Mouse (Mus musculus) kidney, embryonic 16.5 days (tissue): ENCODE measurements around the gene Plscr2. TPM values are rescaled to one million over a fixed set of nuclear protein-coding genes. Genes with fewer than 3 reads are reported as not detected.

ENCODE experiments used
- ATAC-seq: fragments of 200-750 bp; cut with Nextera tagmentation; 2 replicates; pipeline ENCODE4 v1.8.0; 2017; ENCODE audit warnings: moderate TSS enrichment; ENCODE audit not compliant: low FRiP score, low TSS enrichment
- H3K27ac ChIP-seq: fragments of 300-500 bp; sonication (generic); 2 replicates; pipeline ENCODE4 v1.5.1; 2014; ENCODE audit warnings: low read length
- H3K27me3 ChIP-seq: fragments of 300-500 bp; sonication (generic); 2 replicates; pipeline ENCODE4 v1.6.1; 2014; ENCODE audit warnings: low read length, control low read depth, mixed read lengths; ENCODE audit not compliant: insufficient read depth
- H3K36me3 ChIP-seq: fragments of 300-500 bp; sonication (generic); 2 replicates; pipeline ENCODE4 v1.6.1; 2014; ENCODE audit warnings: low read length, control low read depth, mixed read lengths; ENCODE audit not compliant: insufficient read depth
- H3K4me1 ChIP-seq: fragments of 300-500 bp; sonication (generic); 2 replicates; pipeline ENCODE4 v1.6.1; 2014; ENCODE audit warnings: low read length, control low read depth, mixed read lengths; ENCODE audit not compliant: insufficient read depth
- H3K4me2 ChIP-seq: fragments of 300-500 bp; sonication (generic); replicated peaks from 2 replicates; pipeline ENCODE4 v1.6.1; 2014; ENCODE audit warnings: low read depth, low read length
- H3K4me3 ChIP-seq: fragments of 300-500 bp; sonication (generic); 2 replicates; pipeline ENCODE4 v1.5.1; 2014; ENCODE audit warnings: mild to moderate bottlenecking, low read length
- H3K9ac ChIP-seq: fragments of 300-500 bp; sonication (generic); replicated peaks from 2 replicates; pipeline ENCODE4 v1.6.1; 2014; ENCODE audit warnings: low read length
- H3K9me3 ChIP-seq: fragments of 300-500 bp; sonication (generic); 2 replicates; pipeline ENCODE4 v1.6.1; 2016; ENCODE audit warnings: low read length, control low read depth
- WGBS: fragments of 180-500 bp; shearing (Covaris S2); extraction: QIAGEN DNeasy Blood & Tissue Kit; methylation state at CpG from one replicate; pipeline ENCODE4 v1.1.7; 2014; 5-methylcytosine and 5-hydroxymethylcytosine counted together
- polyA plus RNA-seq: library from polyadenylated mRNA; unstranded; fragments of >200 nt; fragmentation: Nextera tagmentation; extraction: Ambion mirVana; gene quantifications from 2 replicates; pipeline ENCODE4 v1.2.1, GENCODE M21; 2015

Plscr2 gene
- polyA plus RNA-seq, 1 experiment from 2014 or later = 47.8 TPM

GRCm38 (mm10) chr9:92272650-92273049 lies 2.8 kb upstream of the Plscr2 start:
- H3K9me3 ChIP-seq = peaks cover 4% of the 10 kb centered on the region
- WGBS = 77% methylated on average over 4 of the region's 4 CpGs
- H3K27me3 ChIP-seq = no peaks in the 10 kb centered on the region
- peak overlapping the region; percentile 91; the same call in 1 of the 2 replicates for H3K27ac ChIP-seq
- no peak overlapping the region for H3K4me3 ChIP-seq
- peaks cover 62% of the 10 kb centered on the region for H3K4me1 ChIP-seq
- ATAC-seq = no peak
- H3K4me2 ChIP-seq = no peak overlapping the region
- no peak overlapping the region for H3K9ac ChIP-seq
- H3K36me3 ChIP-seq = peaks cover 35% of the 10 kb centered on the region

GRCm38 (mm10) chr9:92273271-92273670 lies 2.1 kb upstream of the Plscr2 start:
- Histone ChIP-seq H3K4me3 (no peak overlapping the region), H3K27me3 (no peaks in the 10 kb centered on the region), H3K9ac (no peak overlapping the region), H3K4me2 (no peak overlapping the region), H3K9me3 (peaks cover 4% of the 10 kb centered on the region), H3K36me3 (peaks cover 33% of the 10 kb centered on the region), H3K4me1 (peaks cover 56% of the 10 kb centered on the region), H3K27ac (peak overlapping the region; percentile 91)
- 75% methylated on average over 2 of the region's 2 CpGs for WGBS
- ATAC-seq = no peak

GRCm38 (mm10) chr9:92273956-92274762 lies 1.2 kb upstream of the Plscr2 start:
- no peak overlapping the region for H3K4me3 ChIP-seq
- no peaks in the 10 kb centered on the region for H3K27me3 ChIP-seq
- H3K9me3 ChIP-seq = peaks cover 4% of the 10 kb centered on the region
- ATAC-seq = peak; percentile 91
- peak overlapping the region; percentile 91 for H3K27ac ChIP-seq
- no peak overlapping the region for H3K9ac ChIP-seq
- WGBS = 21% methylated on average over 6 of the region's 6 CpGs
- peaks cover 53% of the 10 kb centered on the region for H3K4me1 ChIP-seq
- H3K36me3 ChIP-seq = peaks cover 24% of the 10 kb centered on the region
- H3K4me2 ChIP-seq = no peak overlapping the region

DNA sequence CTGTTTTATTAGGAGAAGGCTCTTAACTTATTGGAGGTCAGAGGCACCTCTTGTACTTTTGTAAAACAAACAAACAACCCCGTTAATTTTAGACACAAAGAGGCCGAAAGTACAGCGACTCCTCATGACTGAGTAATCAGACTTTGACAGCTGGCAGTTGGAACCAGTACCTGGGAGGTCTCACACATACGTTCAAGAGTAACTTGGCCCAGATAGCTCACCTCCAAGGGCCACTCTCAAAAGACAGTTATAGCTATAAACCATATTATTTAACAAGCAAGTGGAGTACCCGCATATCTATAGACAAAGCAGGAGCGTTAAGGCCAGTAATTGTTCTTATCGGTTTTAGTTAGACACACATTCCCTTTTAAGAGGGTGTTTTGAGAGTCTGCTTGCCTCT lies 958 bp downstream of the Plscr2 start:
- Histone ChIP-seq H3K4me1 (peaks cover 46% of the 10 kb centered on the region), H3K4me3 (peak overlapping the region; percentile 18), H3K9me3 (no peaks in the 10 kb centered on the region), H3K36me3 (0 out of 2 replicates have a peak, but pooled peaks cover 7% of the 10 kb centered on the region), H3K9ac (no peak overlapping the region; the same call in 1 of the 2 replicates), H3K4me2 (peak overlapping the region; percentile 43), H3K27me3 (no peaks in the 10 kb centered on the region), H3K27ac (peak overlapping the region; percentile 91)
- 43% methylated on average over 7 of the region's 7 CpGs for WGBS
- no peak for ATAC-seq

- ATAC-seq = no peak
- 81% methylated on average over 1 of the region's 1 CpGs for WGBS
Measured at GRCm38 (mm10) chr9:92280048-92280447, 4.6 kb downstream of the Plscr2 start.

GRCm38 (mm10) chr9:92282563-92283171 lies 7.3 kb downstream of the Plscr2 start:
- no peaks in the 10 kb centered on the region for H3K9me3 ChIP-seq

More at GRCm38 (mm10) chr9:92280048-92280447, 4.6 kb downstream of the Plscr2 start:
- Histone ChIP-seq H3K27me3 (no peaks in the 10 kb centered on the region), H3K9ac (no peak overlapping the region), H3K4me2 (no peak overlapping the region), H3K36me3 (no peaks in the 10 kb centered on the region), H3K4me1 (peaks cover 21% of the 10 kb centered on the region), H3K4me3 (no peak overlapping the region), H3K9me3 (no peaks in the 10 kb centered on the region), H3K27ac (no peak overlapping the region)

DNA sequence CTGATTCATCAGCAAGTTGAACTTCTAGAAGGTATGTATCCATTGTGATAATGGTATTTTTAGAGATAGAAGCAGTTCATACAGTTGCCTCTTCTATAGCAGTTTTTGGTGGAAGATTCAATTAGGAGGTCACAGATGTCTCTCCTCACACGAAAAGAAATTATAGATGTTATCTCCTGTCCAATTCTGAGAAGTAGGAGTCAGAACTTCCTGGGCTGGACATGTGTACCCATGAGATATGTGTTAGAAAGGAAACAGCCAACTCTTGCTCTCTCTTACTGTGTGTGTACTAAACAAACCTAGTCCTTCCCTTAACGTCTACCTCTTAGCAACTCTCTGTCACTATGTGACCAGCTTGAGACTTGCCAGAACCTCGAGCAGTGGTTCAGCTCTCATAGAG lies 14.3 kb downstream of the Plscr2 start:
- Histone ChIP-seq H3K4me2 (no peak overlapping the region), H3K36me3 (no peaks in the 10 kb centered on the region), H3K4me1 (peaks cover 10% of the 10 kb centered on the region; the same call in 1 of the 2 replicates), H3K27me3 (no peaks in the 10 kb centered on the region), H3K27ac (no peak overlapping the region), H3K9me3 (no peaks in the 10 kb centered on the region), H3K9ac (no peak overlapping the region), H3K4me3 (no peak overlapping the region)
- 69% methylated on average over 3 of the region's 3 CpGs for WGBS
- no peak for ATAC-seq

More at GRCm38 (mm10) chr9:92282563-92283171, 7.3 kb downstream of the Plscr2 start:
- Histone ChIP-seq H3K4me1 (no peaks in the 10 kb centered on the region), H3K4me3 (no peak overlapping the region), H3K27ac (no peak overlapping the region), H3K4me2 (no peak overlapping the region), H3K9ac (no peak overlapping the region), H3K27me3 (no peaks in the 10 kb centered on the region), H3K36me3 (no peaks in the 10 kb centered on the region)
- no peak for ATAC-seq
- WGBS = 38% methylated on average over 7 of the region's 7 CpGs

DNA sequence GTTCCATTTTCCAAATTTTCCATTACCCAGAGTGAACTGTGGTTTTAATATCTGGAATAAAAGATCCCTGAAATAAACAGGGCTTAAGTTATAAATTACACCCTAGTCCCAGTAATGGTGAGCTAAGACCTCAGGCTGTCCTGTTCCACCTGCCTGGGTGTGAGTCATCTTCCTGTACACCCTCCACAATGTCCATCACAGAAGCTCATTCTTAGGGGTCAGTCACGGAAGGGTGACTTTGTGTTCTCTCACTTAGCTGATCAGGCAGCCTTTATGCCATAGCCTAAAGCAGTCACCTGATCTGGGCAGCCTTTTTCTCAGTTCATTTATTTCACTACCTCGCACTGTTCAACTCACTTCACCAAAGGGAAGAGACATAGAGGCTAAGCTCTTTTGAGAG lies 16.8 kb downstream of the Plscr2 start:
- no peak overlapping the region for H3K4me2 ChIP-seq
- no peak overlapping the region for H3K4me3 ChIP-seq
- H3K9ac ChIP-seq = no peak overlapping the region
- 28% methylated on average over 2 of the region's 2 CpGs for WGBS
- H3K27me3 ChIP-seq = no peaks in the 10 kb centered on the region
- peaks cover 10% of the 10 kb centered on the region; the same call in 1 of the 2 replicates for H3K4me1 ChIP-seq
- H3K36me3 ChIP-seq = no peaks in the 10 kb centered on the region
- H3K27ac ChIP-seq = peak overlapping the region; percentile 38; the same call in 1 of the 2 replicates
- ATAC-seq = peak; percentile 97
- no peaks in the 10 kb centered on the region for H3K9me3 ChIP-seq

DNA sequence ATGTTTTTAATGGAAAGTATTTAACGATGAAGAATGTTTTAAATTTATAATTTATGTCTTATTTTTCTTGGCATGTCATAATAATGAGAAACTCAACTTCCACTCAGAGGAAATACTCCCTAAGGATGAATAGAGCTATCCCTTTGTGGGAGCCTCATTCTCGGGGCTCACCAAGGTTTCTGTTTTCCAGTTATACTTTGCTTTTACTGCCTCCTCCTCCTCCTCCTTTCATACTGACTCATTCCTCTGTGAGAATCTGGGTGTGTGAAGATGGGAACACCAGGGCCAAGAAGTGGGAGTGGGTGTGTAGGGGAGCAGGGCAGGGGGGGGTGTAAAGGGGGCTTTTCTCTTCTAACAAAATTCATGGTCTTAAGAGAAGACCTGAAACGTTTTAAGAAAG lies 17.5 kb downstream of the Plscr2 start:
- WGBS = 21% methylated on average over 3 of the region's 3 CpGs
- H3K27ac ChIP-seq = peak overlapping the region; percentile 53; the same call in 1 of the 2 replicates

More for the DNA sequence above, 17.5 kb downstream of the Plscr2 start:
- no peak overlapping the region for H3K9ac ChIP-seq
- peaks cover 10% of the 10 kb centered on the region; the same call in 1 of the 2 replicates for H3K4me1 ChIP-seq
- H3K4me3 ChIP-seq = no peak overlapping the region
- no peaks in the 10 kb centered on the region for H3K9me3 ChIP-seq
- H3K27me3 ChIP-seq = no peaks in the 10 kb centered on the region
- no peaks in the 10 kb centered on the region for H3K36me3 ChIP-seq
- no peak overlapping the region for H3K4me2 ChIP-seq
- no peak for ATAC-seq
